Mouse (Mus musculus): ENCODE measurements around the gene Mthfs. TPM values are rescaled to one million over a fixed set of nuclear protein-coding genes. Genes with fewer than 3 reads are reported as not detected.
"Not testable (repeated sequence)": the region's sequence is repeated elsewhere in the genome, so short reads cannot be mapped to it uniquely, and the experiment has no call there.

The Mthfs gene
- 14.9 and 16.2 TPM in 2 replicates for polyA plus RNA-seq (2014; fragmentation: Nextera tagmentation; extraction: Ambion mirVana)

DNA sequence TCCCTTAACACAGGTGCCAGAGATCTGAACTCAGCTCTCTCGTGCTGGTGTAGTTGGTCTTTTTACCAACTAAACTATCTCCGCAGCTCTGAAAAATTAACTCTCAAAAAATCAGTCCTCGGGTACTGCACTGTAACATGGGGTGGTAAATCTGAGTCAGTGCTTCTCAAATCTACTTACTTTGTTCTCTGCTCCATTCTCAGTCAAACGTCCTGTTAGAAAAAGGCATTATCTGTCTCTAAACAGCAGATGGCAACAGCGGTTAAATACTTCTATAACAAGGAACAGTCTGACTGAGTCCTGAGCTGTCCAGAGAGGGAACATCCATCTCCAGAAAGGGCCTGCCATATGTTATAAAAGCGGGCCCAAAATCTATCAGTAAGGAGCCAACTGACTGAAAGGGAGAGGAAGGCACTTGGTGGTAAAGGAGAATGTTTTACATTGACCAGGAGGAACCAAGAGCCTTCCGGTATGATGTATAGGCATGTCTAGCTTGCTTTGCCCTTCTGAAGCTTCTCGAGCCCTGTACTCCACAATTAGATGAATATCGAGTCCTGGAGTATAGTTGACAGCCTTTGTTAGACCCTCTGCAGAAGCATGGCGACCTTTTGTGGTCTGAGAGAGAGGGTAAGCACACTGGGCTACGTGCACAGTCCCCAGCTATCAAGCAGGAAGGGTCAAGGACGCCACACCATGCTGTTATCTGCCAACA, at the start of gene Mthfs:
TSS of gene Mthfs (plus strand) at position 324 of the 712 bp plus-strand sequence.
- H3K4me2 ChIP-seq (replicated peaks; ENCODE audit: low read depth, low read length) = peak within 1 kb of the TSS; percentile 21; the same call in 1 of the 2 replicates
- DNase-seq (ENCODE audit: low spot score) = peak; percentile 13
- not testable (repeated sequence) for H3K4me1 ChIP-seq (replicated peaks; ENCODE audit: control insufficient read depth, insufficient read depth, low read length); H3K27ac ChIP-seq (ENCODE audit: low read depth, low read length); H3K36me3 ChIP-seq (ENCODE audit: control insufficient read depth, insufficient read depth, low read length); H3K4me3 ChIP-seq (ENCODE audit: low read depth, low read length); H3K27me3 ChIP-seq (ENCODE audit: control insufficient read depth, insufficient read depth, low read length); H3K9ac ChIP-seq (ENCODE audit: low read depth, low read length); H3K9me3 ChIP-seq (ENCODE audit: control insufficient read depth, low read length)
- 30% methylated on average over 9 of the region's 12 CpGs for WGBS
- ATAC-seq (ENCODE audit: low FRiP score) = peak; percentile 70

DNA sequence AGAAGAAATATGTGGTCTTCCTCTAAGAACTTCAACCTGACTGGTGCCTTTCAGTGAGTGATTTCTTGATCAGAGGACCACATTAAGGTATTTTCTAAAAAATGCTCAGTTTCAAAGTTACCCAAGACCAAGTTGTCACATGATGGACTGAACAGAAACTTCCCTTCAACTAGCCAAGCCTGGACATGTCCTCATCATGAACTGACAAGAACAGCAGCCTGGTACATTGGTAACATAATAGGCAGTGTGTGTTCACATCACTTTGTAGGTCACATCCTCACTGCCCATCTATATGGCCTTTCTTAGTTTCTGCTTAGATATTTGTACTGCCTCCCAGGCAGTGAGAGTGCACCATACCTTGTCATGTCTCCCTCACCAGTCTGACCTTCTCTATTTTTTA, 37.9 kb upstream of the Mthfs start:
- not testable (repeated sequence) for H3K4me3 ChIP-seq (ENCODE audit: low read depth, low read length); H3K36me3 ChIP-seq (ENCODE audit: control insufficient read depth, insufficient read depth, low read length); ATAC-seq (ENCODE audit: low FRiP score); H3K9ac ChIP-seq (ENCODE audit: low read depth, low read length); H3K27ac ChIP-seq (ENCODE audit: low read depth, low read length); H3K27me3 ChIP-seq (ENCODE audit: control insufficient read depth, insufficient read depth, low read length); DNase-seq (ENCODE audit: low spot score); H3K9me3 ChIP-seq (ENCODE audit: control insufficient read depth, low read length); H3K4me1 ChIP-seq (replicated peaks; ENCODE audit: control insufficient read depth, insufficient read depth, low read length); H3K4me2 ChIP-seq (replicated peaks; ENCODE audit: low read depth, low read length)

DNA sequence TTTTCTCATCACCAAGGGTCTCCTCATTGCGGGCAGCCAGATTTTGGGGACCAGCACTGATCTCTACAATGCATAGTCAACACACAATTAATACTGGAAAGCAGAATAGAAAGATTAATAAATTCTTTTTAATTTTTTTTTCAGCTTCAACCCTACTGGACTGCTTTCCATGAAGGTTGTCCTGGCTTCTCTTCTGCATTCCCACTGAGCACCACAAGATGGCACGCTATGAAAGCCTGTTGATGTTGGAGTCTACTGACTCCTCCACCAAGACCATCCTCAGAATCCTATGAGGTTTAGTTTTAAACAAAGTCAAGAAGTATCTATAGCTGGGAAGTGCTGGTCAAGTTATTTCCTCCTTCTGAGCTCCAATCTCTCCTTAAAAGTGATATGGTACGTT, 31.6 kb upstream of the Mthfs start:
- not testable (repeated sequence) for H3K27me3 ChIP-seq (ENCODE audit: control insufficient read depth, insufficient read depth, low read length); H3K36me3 ChIP-seq (ENCODE audit: control insufficient read depth, insufficient read depth, low read length); H3K4me1 ChIP-seq (replicated peaks; ENCODE audit: control insufficient read depth, insufficient read depth, low read length); H3K9me3 ChIP-seq (ENCODE audit: control insufficient read depth, low read length); H3K27ac ChIP-seq (ENCODE audit: low read depth, low read length); H3K4me2 ChIP-seq (replicated peaks; ENCODE audit: low read depth, low read length); H3K4me3 ChIP-seq (ENCODE audit: low read depth, low read length); H3K9ac ChIP-seq (ENCODE audit: low read depth, low read length); ATAC-seq (ENCODE audit: low FRiP score)
- DNase-seq (ENCODE audit: low spot score) = peak; percentile 23
- 32% methylated on average over 2 of the region's 3 CpGs for WGBS

DNA sequence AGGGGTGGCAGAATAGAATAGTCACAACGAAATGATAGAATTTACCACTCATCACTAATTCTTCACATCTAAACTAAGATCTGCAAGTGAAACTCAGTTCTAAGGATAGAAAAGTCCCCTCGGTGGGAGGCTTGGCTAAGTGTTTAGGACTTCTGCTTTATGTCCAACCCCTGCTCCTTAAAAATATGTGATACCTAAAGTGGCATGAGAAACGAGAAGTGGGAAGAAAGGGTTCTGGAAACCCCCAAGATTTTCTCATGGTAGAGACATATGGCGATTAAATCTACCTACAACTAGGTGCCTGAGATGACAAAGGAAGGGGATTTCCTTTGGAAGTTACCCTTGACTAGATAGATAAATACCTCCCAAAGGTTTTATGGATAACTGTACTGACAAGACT, 31.0 kb upstream of the Mthfs start:
- H3K27me3 ChIP-seq (ENCODE audit: control insufficient read depth, insufficient read depth, low read length) = not testable (repeated sequence)

DNA sequence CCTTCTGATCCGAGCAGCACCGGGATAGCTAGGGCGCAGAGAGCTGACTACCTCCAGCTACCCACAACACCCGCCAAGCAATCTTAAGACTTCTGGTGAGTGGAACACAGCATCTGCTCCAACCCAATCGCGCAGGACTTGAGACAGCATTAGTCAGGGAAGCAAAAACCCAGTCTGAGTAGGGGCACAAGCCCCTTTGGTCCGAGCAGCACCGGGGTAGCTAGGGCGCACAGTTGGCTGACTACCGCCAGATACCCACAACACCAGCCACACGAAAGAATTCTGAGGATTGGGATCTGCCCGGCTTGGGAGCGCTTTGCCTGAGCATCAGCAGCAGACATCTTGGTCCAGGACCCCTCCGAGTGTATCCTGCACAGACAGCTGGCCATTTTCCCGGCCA, 23.5 kb upstream of the Mthfs start:
- ATAC-seq (ENCODE audit: low FRiP score) = not testable (repeated sequence)
- WGBS = 79% methylated on average over 15 of the region's 15 CpGs

More for the DNA sequence above, 31.0 kb upstream of the Mthfs start:
- not testable (repeated sequence) for DNase-seq (ENCODE audit: low spot score); H3K36me3 ChIP-seq (ENCODE audit: control insufficient read depth, insufficient read depth, low read length); H3K4me1 ChIP-seq (replicated peaks; ENCODE audit: control insufficient read depth, insufficient read depth, low read length); ATAC-seq (ENCODE audit: low FRiP score); H3K4me3 ChIP-seq (ENCODE audit: low read depth, low read length); H3K27ac ChIP-seq (ENCODE audit: low read depth, low read length); H3K4me2 ChIP-seq (replicated peaks; ENCODE audit: low read depth, low read length); H3K9ac ChIP-seq (ENCODE audit: low read depth, low read length); H3K9me3 ChIP-seq (ENCODE audit: control insufficient read depth, low read length)
- 91% methylated on average over 3 of the region's 4 CpGs for WGBS

DNA sequence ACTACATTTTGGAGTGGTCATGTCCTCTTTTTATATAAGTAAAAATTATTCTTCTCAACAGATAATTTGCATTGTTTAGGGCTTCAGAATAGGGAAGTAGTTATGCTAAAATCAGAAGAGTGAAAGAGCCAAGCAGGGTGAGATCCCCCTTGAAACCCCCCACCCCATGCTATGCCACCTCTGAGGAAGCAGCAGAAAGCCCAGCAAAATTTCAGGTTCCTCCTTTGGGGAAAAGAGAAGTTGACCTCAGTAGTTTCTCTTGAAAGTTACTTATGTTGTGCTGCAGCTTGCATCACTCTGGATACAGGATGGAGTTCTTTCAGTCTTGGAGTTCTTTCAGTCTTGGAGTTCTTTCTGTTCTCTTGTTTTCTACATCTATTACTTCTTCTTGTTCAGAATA, 15.0 kb upstream of the Mthfs start:
- not testable (repeated sequence) for H3K9ac ChIP-seq (ENCODE audit: low read depth, low read length); H3K36me3 ChIP-seq (ENCODE audit: control insufficient read depth, insufficient read depth, low read length); H3K4me1 ChIP-seq (replicated peaks; ENCODE audit: control insufficient read depth, insufficient read depth, low read length); ATAC-seq (ENCODE audit: low FRiP score); H3K4me3 ChIP-seq (ENCODE audit: low read depth, low read length); H3K27me3 ChIP-seq (ENCODE audit: control insufficient read depth, insufficient read depth, low read length); H3K27ac ChIP-seq (ENCODE audit: low read depth, low read length); H3K9me3 ChIP-seq (ENCODE audit: control insufficient read depth, low read length); DNase-seq (ENCODE audit: low spot score); H3K4me2 ChIP-seq (replicated peaks; ENCODE audit: low read depth, low read length)

More for the DNA sequence above, 23.5 kb upstream of the Mthfs start:
- H3K4me3 ChIP-seq (ENCODE audit: low read depth, low read length); H3K9me3 ChIP-seq (ENCODE audit: control insufficient read depth, low read length); H3K4me2 ChIP-seq (replicated peaks; ENCODE audit: low read depth, low read length); DNase-seq (ENCODE audit: low spot score); H3K36me3 ChIP-seq (ENCODE audit: control insufficient read depth, insufficient read depth, low read length); H3K4me1 ChIP-seq (replicated peaks; ENCODE audit: control insufficient read depth, insufficient read depth, low read length); H3K27me3 ChIP-seq (ENCODE audit: control insufficient read depth, insufficient read depth, low read length); H3K9ac ChIP-seq (ENCODE audit: low read depth, low read length); H3K27ac ChIP-seq (ENCODE audit: low read depth, low read length): not testable (repeated sequence)

DNA sequence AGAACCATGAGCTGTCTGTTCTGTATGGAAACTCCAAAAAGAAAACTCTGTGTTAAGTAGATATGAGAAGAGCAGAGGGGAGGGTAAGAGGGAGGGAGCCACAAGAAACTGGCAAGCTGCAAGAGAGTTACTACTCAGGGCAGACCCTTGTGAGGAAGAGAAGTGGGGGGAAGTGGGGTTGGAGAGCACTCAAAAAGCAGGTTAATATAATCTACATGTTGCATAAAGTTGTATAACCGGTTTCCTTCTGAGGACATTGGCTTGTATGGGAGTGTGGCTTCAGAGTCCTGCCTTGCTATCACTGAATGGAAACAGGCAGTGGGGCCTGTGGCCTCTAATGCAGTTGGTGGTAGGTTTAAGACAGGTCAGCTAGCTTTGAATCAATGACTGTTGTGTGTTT, 13.0 kb upstream of the Mthfs start:
- not testable (repeated sequence) for H3K4me3 ChIP-seq (ENCODE audit: low read depth, low read length); H3K27ac ChIP-seq (ENCODE audit: low read depth, low read length); H3K9me3 ChIP-seq (ENCODE audit: control insufficient read depth, low read length); H3K4me1 ChIP-seq (replicated peaks; ENCODE audit: control insufficient read depth, insufficient read depth, low read length); H3K36me3 ChIP-seq (ENCODE audit: control insufficient read depth, insufficient read depth, low read length); DNase-seq (ENCODE audit: low spot score); H3K4me2 ChIP-seq (replicated peaks; ENCODE audit: low read depth, low read length); H3K9ac ChIP-seq (ENCODE audit: low read depth, low read length); H3K27me3 ChIP-seq (ENCODE audit: control insufficient read depth, insufficient read depth, low read length); ATAC-seq (ENCODE audit: low FRiP score)
- WGBS = 63% methylated on average over 1 of the region's 1 CpGs

DNA sequence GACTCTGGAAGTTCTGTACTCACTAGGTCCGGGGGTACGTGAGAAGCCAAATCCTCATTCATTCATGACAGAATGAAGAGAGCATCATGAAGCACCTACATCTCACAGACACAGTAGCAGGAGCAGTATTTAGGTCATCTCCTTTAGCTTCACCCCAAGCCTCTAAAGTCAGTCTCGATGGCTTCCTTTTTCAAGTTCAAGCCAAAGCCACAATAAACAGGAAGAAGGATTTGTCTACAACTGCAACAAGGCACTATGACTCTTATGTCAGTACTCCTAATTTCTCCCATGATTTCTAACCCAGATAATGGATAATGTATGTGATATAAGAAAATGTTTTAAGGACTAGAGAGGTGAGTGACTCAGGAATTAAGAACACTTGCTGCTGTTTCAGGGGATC, 12.1 kb upstream of the Mthfs start:
- not testable (repeated sequence) for H3K4me2 ChIP-seq (replicated peaks; ENCODE audit: low read depth, low read length); H3K4me1 ChIP-seq (replicated peaks; ENCODE audit: control insufficient read depth, insufficient read depth, low read length); H3K4me3 ChIP-seq (ENCODE audit: low read depth, low read length); ATAC-seq (ENCODE audit: low FRiP score); H3K27ac ChIP-seq (ENCODE audit: low read depth, low read length); DNase-seq (ENCODE audit: low spot score); H3K27me3 ChIP-seq (ENCODE audit: control insufficient read depth, insufficient read depth, low read length); H3K9ac ChIP-seq (ENCODE audit: low read depth, low read length); H3K9me3 ChIP-seq (ENCODE audit: control insufficient read depth, low read length); H3K36me3 ChIP-seq (ENCODE audit: control insufficient read depth, insufficient read depth, low read length)
- WGBS = 88% methylated on average over 3 of the region's 3 CpGs

DNA sequence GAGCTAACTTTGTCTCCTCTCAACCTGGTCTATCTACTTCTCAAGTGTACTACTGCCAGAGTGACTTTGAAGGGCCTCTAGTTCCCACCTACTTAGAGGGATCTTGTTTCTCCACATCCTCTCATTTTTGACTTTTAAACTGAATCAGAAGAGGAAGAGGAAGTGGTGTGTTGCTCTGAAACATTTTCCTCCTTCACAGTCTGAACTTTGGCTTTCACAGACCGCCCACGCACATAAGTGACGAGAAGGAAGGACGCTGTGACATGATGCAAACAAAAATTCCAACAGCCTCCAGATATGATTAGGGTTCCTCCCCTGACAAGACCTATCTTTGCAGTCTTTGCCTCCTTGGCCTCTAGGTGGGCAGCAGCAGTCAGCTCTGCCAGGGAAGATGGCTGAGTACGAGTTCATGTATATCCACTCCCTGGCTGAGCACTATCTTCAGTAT, 11.5 kb upstream of the Mthfs start, which contains the start of the genes Bcl2a1b and Gm29094:
TSS of gene Bcl2a1b (plus strand) at position 241 of the 448 bp plus-strand sequence.
TSS of gene Gm29094 (plus strand) at position 411 of the 448 bp plus-strand sequence.
- not testable (repeated sequence) for DNase-seq (ENCODE audit: low spot score); H3K4me1 ChIP-seq (replicated peaks; ENCODE audit: control insufficient read depth, insufficient read depth, low read length); H3K36me3 ChIP-seq (ENCODE audit: control insufficient read depth, insufficient read depth, low read length); H3K9me3 ChIP-seq (ENCODE audit: control insufficient read depth, low read length); H3K27me3 ChIP-seq (ENCODE audit: control insufficient read depth, insufficient read depth, low read length); H3K4me2 ChIP-seq (replicated peaks; ENCODE audit: low read depth, low read length); H3K4me3 ChIP-seq (ENCODE audit: low read depth, low read length); H3K27ac ChIP-seq (ENCODE audit: low read depth, low read length); H3K9ac ChIP-seq (ENCODE audit: low read depth, low read length); ATAC-seq (ENCODE audit: low FRiP score)
- 98% methylated on average over 5 of the region's 5 CpGs for WGBS

Data from hindbrain, embryonic 11.5 days (tissue).